Mouse (Mus musculus) E14TG2a.4 (cell line): ENCODE results near the gene Rps19bp1.
A peak's percentile ranks its signal among the peaks of the same experiment; 100 is the strongest.

Experiments
- H3K27me3 ChIP-seq: 2 replicates; pipeline ENCODE4 v1.6.1; 2014; ENCODE audit warnings: low read length, control low read depth; ENCODE audit not compliant: insufficient read depth
- H3K36me3 ChIP-seq: 2 replicates; pipeline ENCODE4 v1.6.1; 2014; ENCODE audit warnings: low read length, control low read depth; ENCODE audit not compliant: insufficient read depth
- H3K4me1 ChIP-seq: replicated peaks from 2 replicates; pipeline ENCODE4 v1.6.1; 2014; ENCODE audit warnings: low read depth, low read length, control low read depth
- H3K4me3 ChIP-seq: replicated peaks from 2 replicates; pipeline ENCODE4 v1.5.1; 2014; ENCODE audit warnings: mild to moderate bottlenecking, low read length
- H3K9me3 ChIP-seq: 2 replicates; pipeline ENCODE4 v1.6.1; 2014; ENCODE audit warnings: low read length, control low read depth
- CTCF ChIP-seq: conservative IDR thresholded peaks from 2 replicates; pipeline ENCODE4 v1.5.1; 2014; ENCODE audit warnings: low read length
- NANOG ChIP-seq: IDR thresholded peaks from 2 replicates; pipeline ENCODE4 v1.6.1; 2014; ENCODE audit warnings: borderline replicate concordance, low read length, mixed read lengths
- POU5F1 ChIP-seq: IDR thresholded peaks from 2 replicates; pipeline ENCODE4 v1.6.1; 2014; ENCODE audit warnings: low read length, borderline replicate concordance

The Rps19bp1 gene

DNA sequence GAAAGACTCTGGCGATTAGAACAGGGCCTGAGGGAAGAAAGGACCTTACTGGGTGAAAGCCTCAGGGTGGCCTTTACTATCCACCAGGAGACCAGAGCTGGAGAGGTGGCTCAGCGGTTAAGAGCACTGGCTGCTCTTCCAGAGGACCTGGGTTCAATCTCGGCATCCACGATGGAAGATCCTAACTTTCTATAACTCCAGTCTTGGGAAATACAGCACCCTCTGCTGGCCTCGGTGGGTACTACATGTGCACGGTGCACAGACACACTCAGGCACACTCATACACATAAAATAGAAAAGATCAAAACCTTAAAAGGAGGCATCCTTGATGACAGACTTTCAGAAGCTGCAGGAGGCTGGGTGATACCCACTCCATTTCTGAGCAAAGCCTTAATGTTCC, 16.5 kb upstream of the Rps19bp1 start:
- no peaks in the 10 kb centered on the region for H3K36me3 ChIP-seq
- peaks cover 26% of the 10 kb centered on the region for H3K4me1 ChIP-seq
- H3K27me3 ChIP-seq: peaks cover 46% of the 10 kb centered on the region
- H3K4me3 ChIP-seq: no peak overlapping the region
- no peaks in the 10 kb centered on the region for H3K9me3 ChIP-seq
- peak; percentile 98 for TF ChIP-seq CTCF
- TF ChIP-seq POU5F1: no peak

- peaks cover 34% of the 10 kb centered on the region for H3K4me1 ChIP-seq
- no peaks in the 10 kb centered on the region for H3K36me3 ChIP-seq
- TF ChIP-seq NANOG (no peak), POU5F1 (no peak), CTCF (no peak)
- H3K9me3 ChIP-seq: no peaks in the 10 kb centered on the region
- H3K27me3 ChIP-seq: peaks cover 31% of the 10 kb centered on the region
- no peak overlapping the region for H3K4me3 ChIP-seq
Observed at GRCm38 (mm10) chr15:80279053-80279452, 14.9 kb upstream of the Rps19bp1 start.

GRCm38 (mm10) chr15:80278121-80278759, 14.1 kb upstream of the Rps19bp1 start:
- peaks cover 22% of the 10 kb centered on the region for H3K27me3 ChIP-seq
- H3K9me3 ChIP-seq: no peaks in the 10 kb centered on the region
- H3K36me3 ChIP-seq: no peaks in the 10 kb centered on the region
- H3K4me1 ChIP-seq: peaks cover 41% of the 10 kb centered on the region
- no peak for TF ChIP-seq CTCF
- TF ChIP-seq POU5F1: no peak
- TF ChIP-seq NANOG: no peak
- H3K4me3 ChIP-seq: no peak overlapping the region

- Histone ChIP-seq H3K4me3 (no peak overlapping the region), H3K36me3 (no peaks in the 10 kb centered on the region), H3K9me3 (no peaks in the 10 kb centered on the region), H3K27me3 (peaks cover 18% of the 10 kb centered on the region), H3K4me1 (peaks cover 45% of the 10 kb centered on the region)
- TF ChIP-seq CTCF (no peak), NANOG (no peak), POU5F1 (no peak)
Observed at GRCm38 (mm10) chr15:80277625-80278024, 13.5 kb upstream of the Rps19bp1 start.

DNA sequence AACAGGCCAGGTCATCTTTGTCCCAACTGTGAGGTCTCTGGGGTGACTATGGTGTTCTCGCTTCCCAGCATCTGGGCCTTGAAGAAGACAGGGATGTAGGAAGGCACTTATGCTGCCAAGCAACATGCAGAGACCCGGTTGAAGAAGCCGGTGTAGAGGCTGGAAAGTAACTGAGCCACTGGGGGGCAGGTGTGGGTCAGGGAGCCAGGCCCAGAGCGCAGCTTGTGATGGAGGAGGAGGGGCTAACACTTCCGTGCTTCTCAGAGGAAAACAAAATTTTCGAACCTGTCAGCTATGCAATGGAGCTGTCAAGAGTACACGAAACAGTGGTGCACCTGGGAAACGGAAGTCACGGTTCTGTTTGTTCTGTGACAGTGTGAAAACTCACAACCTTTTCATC, 13.0 kb upstream of the Rps19bp1 start:
- H3K4me3 ChIP-seq: no peak overlapping the region
- TF ChIP-seq CTCF (no peak), POU5F1 (no peak)

GRCm38 (mm10) chr15:80271858-80272396, 7.8 kb upstream of the Rps19bp1 start:
- TF ChIP-seq NANOG: no peak
- TF ChIP-seq CTCF: no peak
- TF ChIP-seq POU5F1: no peak
- H3K27me3 ChIP-seq: no peaks in the 10 kb centered on the region
- peaks cover 20% of the 10 kb centered on the region for H3K9me3 ChIP-seq
- no peaks in the 10 kb centered on the region for H3K36me3 ChIP-seq
- peaks cover 41% of the 10 kb centered on the region for H3K4me1 ChIP-seq
- no peak overlapping the region for H3K4me3 ChIP-seq

More for the DNA sequence above, 13.0 kb upstream of the Rps19bp1 start:
- Histone ChIP-seq H3K4me1 (peaks cover 48% of the 10 kb centered on the region), H3K9me3 (no peaks in the 10 kb centered on the region), H3K36me3 (no peaks in the 10 kb centered on the region), H3K27me3 (peaks cover 15% of the 10 kb centered on the region)

- H3K27me3 ChIP-seq: no peaks in the 10 kb centered on the region
- peaks cover 31% of the 10 kb centered on the region for H3K4me1 ChIP-seq
- H3K36me3 ChIP-seq: peaks cover 16% of the 10 kb centered on the region
- no peak overlapping the region for H3K4me3 ChIP-seq
- H3K9me3 ChIP-seq: peaks cover 20% of the 10 kb centered on the region
- no peak for TF ChIP-seq NANOG
- TF ChIP-seq CTCF: peak; percentile 78
Observed at GRCm38 (mm10) chr15:80266281-80266680, 2.2 kb upstream of the Rps19bp1 start.

DNA sequence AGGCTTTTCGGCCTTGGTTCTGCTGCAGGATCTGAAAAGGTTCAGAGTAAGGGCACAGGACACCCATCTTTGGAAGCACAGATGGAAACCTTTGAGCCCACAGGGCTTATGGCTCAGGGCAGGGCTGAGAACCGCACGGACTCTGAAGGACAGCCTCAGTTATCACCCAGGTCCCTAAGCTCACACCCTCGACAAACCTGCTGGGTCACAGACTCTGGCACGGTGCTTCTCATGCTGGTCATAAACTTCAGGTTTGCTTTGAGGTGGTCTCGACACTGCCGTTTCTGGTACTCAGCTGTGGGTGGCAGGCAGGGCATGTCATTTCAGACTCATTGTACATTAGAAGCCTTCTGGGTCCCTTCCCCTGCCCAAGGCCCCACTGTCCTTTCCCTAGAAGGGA, 3.0 kb downstream of the Rps19bp1 start:
- peaks cover 77% of the 10 kb centered on the region for H3K4me1 ChIP-seq
- TF ChIP-seq NANOG (no peak), CTCF (no peak), POU5F1 (no peak)
- H3K4me3 ChIP-seq: no peak overlapping the region
- H3K36me3 ChIP-seq: peaks cover 61% of the 10 kb centered on the region
- H3K9me3 ChIP-seq: no peaks in the 10 kb centered on the region
- H3K27me3 ChIP-seq: no peaks in the 10 kb centered on the region

DNA sequence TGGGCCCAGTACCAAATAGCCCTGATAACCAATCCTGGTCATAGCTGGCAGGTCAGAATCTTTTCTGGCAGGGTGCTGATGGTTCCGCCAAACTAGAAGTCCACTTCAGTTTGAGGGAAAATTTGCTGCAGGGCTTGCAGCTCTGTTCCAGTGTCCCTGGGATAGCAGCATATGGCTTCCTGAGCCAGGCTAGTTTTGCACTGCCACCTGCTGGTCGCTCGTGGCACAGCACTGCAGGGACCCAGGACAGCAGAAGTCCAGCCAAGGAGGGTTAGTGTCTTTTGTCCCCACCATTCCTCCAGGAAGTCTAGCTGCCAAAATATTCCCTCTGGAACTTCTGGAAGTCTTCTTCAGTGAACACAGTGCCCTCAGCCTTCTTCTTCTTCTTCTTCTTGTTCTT, 3.4 kb downstream of the Rps19bp1 start:
- no peak for TF ChIP-seq POU5F1
- peak; percentile 99 for TF ChIP-seq CTCF
- Histone ChIP-seq H3K9me3 (no peaks in the 10 kb centered on the region), H3K4me3 (no peak overlapping the region), H3K36me3 (peaks cover 63% of the 10 kb centered on the region), H3K27me3 (no peaks in the 10 kb centered on the region), H3K4me1 (peaks cover 77% of the 10 kb centered on the region)
